In the genomic region with DNA sequence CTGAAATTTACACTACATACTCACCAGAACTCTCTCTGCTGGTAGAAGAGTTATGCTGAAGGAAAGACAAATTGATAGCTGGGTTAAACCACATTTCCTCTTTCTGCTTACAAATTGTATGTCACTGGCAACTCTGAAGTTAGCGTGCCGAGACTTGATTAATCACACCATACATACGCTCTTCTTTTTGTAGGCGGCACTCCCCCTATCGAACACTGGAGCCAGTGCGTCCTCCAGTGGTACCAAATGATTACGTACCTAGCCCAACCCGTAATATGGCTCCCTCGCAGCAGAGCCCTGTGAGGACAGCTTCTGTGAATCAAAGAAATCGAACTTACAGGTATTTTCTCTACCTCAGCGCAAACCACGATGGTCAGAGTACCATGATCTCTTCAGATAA, we compare ENCODE assay signal across 11 mouse cellular contexts. TPM values are rescaled to one million over a fixed set of nuclear protein-coding genes. Genes with fewer than 3 reads are reported as not detected.
DNase-seq lines count a peak whose midpoint lies in the region; ATAC-seq and TF ChIP-seq lines count a peak whose summit lies in the region.
"Had no signal": no experiment of that assay in that cellular context is flagged by ENCODE, and none has a peak within 500 bp of the region (broad histone marks: within the 10 kb centered on the region; RNA-seq: fewer than 3 reads in every experiment).

No protein-coding gene starts in this region.

- no peak for TF ChIP-seq POLR2A in liver, adult 2 months (IDR thresholded peaks at IDR 0.05; ENCODE audit: extremely low read depth, insufficient read depth, low read length)

- H3K9me3 ChIP-seq in liver, embryonic 12.5 days (replicated peaks): no peaks in the 10 kb centered on the region
- H3K9me3 ChIP-seq in heart, embryonic 12.5 days (replicated peaks): no peaks in the 10 kb centered on the region
- H3K9me3 ChIP-seq in midbrain, embryonic 13.5 days: no peaks in the 10 kb centered on the region
- H3K9me3 ChIP-seq: heart, embryonic 15.5 days had no signal

- H3K79me2 ChIP-seq in liver, adult 2 months (ENCODE audit: control insufficient read depth, insufficient read depth, low read length): no peaks in the 10 kb centered on the region

- DNase-seq in liver, adult 2 months (ENCODE audit: extremely low read depth, low read depth, low spot score): no peak
- DNase-seq in lung, postnatal 10 days: peak; percentile 31
- peak; percentile 44 for DNase-seq in thymus, postnatal 14 days
- no peak for DNase-seq in urinary bladder, postnatal 4 days (ENCODE audit: low spot score in 2 of 2)
- DNase-seq: adrenal gland, postnatal 36 days; retina, postnatal 1 day had no signal

- no peaks in the 10 kb centered on the region for H3K36me3 ChIP-seq in liver, adult 2 months (ENCODE audit: control insufficient read depth, insufficient read depth, low read length)
- peaks cover 7% of the 10 kb centered on the region for H3K36me3 ChIP-seq in liver, embryonic 12.5 days
- peaks cover 30% of the 10 kb centered on the region for H3K36me3 ChIP-seq in heart, embryonic 12.5 days
- peaks cover 28% of the 10 kb centered on the region for H3K36me3 ChIP-seq in midbrain, embryonic 13.5 days

- H3K9ac ChIP-seq in liver, adult 2 months (ENCODE audit: low read depth, low read length): no peak overlapping the region
- H3K9ac ChIP-seq in liver, embryonic 12.5 days: no peak overlapping the region
- H3K9ac ChIP-seq in heart, embryonic 12.5 days: no peak overlapping the region
- no peak overlapping the region for H3K9ac ChIP-seq in midbrain, embryonic 13.5 days (replicated peaks)
- H3K9ac ChIP-seq: heart, embryonic 15.5 days had no signal

- WGBS in liver, adult 2 months: 80% methylated on average over 12 of the region's 12 CpGs
- 57% methylated on average over 12 of the region's 12 CpGs for WGBS in liver, embryonic 12.5 days (ENCODE audit: insufficient replicate concordance)
- WGBS in heart, embryonic 12.5 days: 87% methylated on average over 12 of the region's 12 CpGs
- 91% methylated on average over 12 of the region's 12 CpGs for WGBS in midbrain, embryonic 13.5 days

- H3K4me3 ChIP-seq in liver, adult 2 months (ENCODE audit: insufficient read depth, low read depth, low read length): no peak overlapping the region
- H3K4me3 ChIP-seq in liver, embryonic 12.5 days: no peak overlapping the region
- no peak overlapping the region for H3K4me3 ChIP-seq in heart, embryonic 12.5 days
- H3K4me3 ChIP-seq in midbrain, embryonic 13.5 days (replicated peaks): no peak overlapping the region
- H3K4me3 ChIP-seq: heart, embryonic 15.5 days had no signal

- H3K4me2 ChIP-seq in liver, embryonic 12.5 days: no peak overlapping the region
- no peak overlapping the region for H3K4me2 ChIP-seq in heart, embryonic 12.5 days
- H3K4me2 ChIP-seq in midbrain, embryonic 13.5 days (replicated peaks): no peak overlapping the region
- H3K4me2 ChIP-seq: heart, embryonic 15.5 days had no signal

- no peaks in the 10 kb centered on the region for H3K27me3 ChIP-seq in liver, adult 2 months (ENCODE audit: control insufficient read depth, insufficient read depth, low read length)
- H3K27me3 ChIP-seq in liver, embryonic 12.5 days (replicated peaks): no peaks in the 10 kb centered on the region
- no peaks in the 10 kb centered on the region for H3K27me3 ChIP-seq in heart, embryonic 12.5 days (replicated peaks)
- H3K27me3 ChIP-seq in midbrain, embryonic 13.5 days: no peaks in the 10 kb centered on the region
- H3K27me3 ChIP-seq: heart, embryonic 15.5 days had no signal

- no peak for ATAC-seq in liver, embryonic 12.5 days
- ATAC-seq in activated CD4-positive, CD25-positive, alpha-beta regulatory T cell, adult 4 months: peak; percentile 86
- no peak for ATAC-seq in heart, embryonic 12.5 days (ENCODE audit: insufficient number of reproducible peaks, low FRiP score)
- ATAC-seq in midbrain, embryonic 13.5 days: no peak

- peak; percentile 29; the same call in 1 of the 2 replicates for TF ChIP-seq CTCF in liver, adult 2 months (IDR thresholded peaks at IDR 0.05; ENCODE audit: low read depth, low read length)

- no peaks in the 10 kb centered on the region for H3K4me1 ChIP-seq in liver, adult 2 months (ENCODE audit: control insufficient read depth, insufficient read depth, low read length)
- H3K4me1 ChIP-seq in liver, embryonic 12.5 days: no peaks in the 10 kb centered on the region
- no peaks in the 10 kb centered on the region for H3K4me1 ChIP-seq in heart, embryonic 12.5 days (replicated peaks)
- H3K4me1 ChIP-seq in midbrain, embryonic 13.5 days (replicated peaks): no peaks in the 10 kb centered on the region
- H3K4me1 ChIP-seq: heart, embryonic 15.5 days had no signal

- H3K27ac ChIP-seq in liver, adult 2 months (replicated peaks; ENCODE audit: insufficient read depth, low read depth, low read length): no peak overlapping the region
- H3K27ac ChIP-seq in liver, embryonic 12.5 days: no peak overlapping the region
- H3K27ac ChIP-seq in heart, embryonic 12.5 days (ENCODE audit: poor library complexity, severe bottlenecking): no peak overlapping the region
- no peak overlapping the region for H3K27ac ChIP-seq in midbrain, embryonic 13.5 days
- H3K27ac ChIP-seq: heart, embryonic 15.5 days had no signal

RNA-seq across cellular contexts. Expression of a gene that starts 37.6 kb away (rescaled TPM):
- 2.2 and 3.7 TPM in 2 replicates for total RNA-seq in liver, adult 2 months (2014; rRNA removed)
- polyA plus RNA-seq in liver, adult 2 months (2012; rRNA removed): 0.41 and 0.62 TPM in 2 replicates
- 8.5 and 9.9 TPM in 2 replicates for polyA plus RNA-seq in liver, embryonic 12.5 days (2016; fragmentation: Nextera tagmentation; extraction: Ambion mirVana)
- 10 to 100 TPM; 13.5 to 14.4 TPM for polyA plus RNA-seq in activated CD4-positive, CD25-positive, alpha-beta regulatory T cell, adult 4 months (2017; shearing (Covaris generic))
- 43.5 and 44.1 TPM in 2 replicates for polyA plus RNA-seq in heart, embryonic 12.5 days (2016; fragmentation: Nextera tagmentation; extraction: Ambion mirVana)
- 72.3 and 78.4 TPM in 2 replicates for polyA plus RNA-seq in midbrain, embryonic 13.5 days (2015; fragmentation: Nextera tagmentation; extraction: Ambion mirVana)

Comparison
In these comparisons a context has a peak if more than half of its experiments do, and no peak if none do; other contexts are left out.
1. DNase-seq: peak in lung, postnatal 10 days (single experiment) and thymus, postnatal 14 days (single experiment); none in liver, adult 2 months (single experiment) and urinary bladder, postnatal 4 days (0 of 2).